Mouse (Mus musculus) G1E (cell line): ENCODE results near the gene Mrgprd. TPM values are rescaled to one million over a fixed set of nuclear protein-coding genes. Genes with fewer than 3 reads are reported as not detected.

ENCODE experiments used
- ATAC-seq: 2 replicates; pipeline ENCODE4 v1.8.0; 2016; ENCODE audit warnings: mild to moderate bottlenecking; ENCODE audit not compliant: insufficient number of reproducible peaks, poor library complexity, low FRiP score, severe bottlenecking; ENCODE audit errors: extremely low read depth
- DNase-seq: peaks from one replicate; pipeline ENCODE4 v3.0.0; 2012; ENCODE audit warnings: low spot score
- H3K27me3 ChIP-seq: 2 replicates; pipeline ENCODE4 v1.6.1; 2012; ENCODE audit warnings: mild to moderate bottlenecking, low read length, inconsistent platforms; ENCODE audit not compliant: insufficient read depth
- H3K36me3 ChIP-seq: replicated peaks from 2 replicates; pipeline ENCODE3; 2012; ENCODE audit warnings: mild to moderate bottlenecking, inconsistent platforms
- H3K4me1 ChIP-seq: 2 replicates; pipeline ENCODE4 v1.6.1; 2012; ENCODE audit warnings: low read depth, low read length, inconsistent platforms, mixed read lengths; ENCODE audit not compliant: insufficient read depth
- H3K4me3 ChIP-seq: 2 replicates; pipeline ENCODE4 v1.5.1; 2012; ENCODE audit warnings: low read depth, mild to moderate bottlenecking, inconsistent platforms, low read length, moderate library complexity, mixed read lengths
- H3K9me3 ChIP-seq: replicated peaks from 2 replicates; pipeline ENCODE4 v1.6.1; 2012; ENCODE audit warnings: inconsistent platforms
- CTCF ChIP-seq: IDR thresholded peaks from 2 replicates; pipeline ENCODE4 v1.5.1; 2012; ENCODE audit warnings: low read depth, low read length, inconsistent platforms, mixed read lengths
- GATA1 ChIP-seq: IDR thresholded peaks from 2 replicates; pipeline ENCODE4 v1.6.1; 2012; ENCODE audit warnings: borderline replicate concordance, low read length, inconsistent platforms, mixed read lengths
- GATA2 ChIP-seq: IDR thresholded peaks from 2 replicates; pipeline ENCODE4 v1.6.1; 2012; ENCODE audit warnings: low read depth, low read length, inconsistent platforms, borderline replicate concordance
- POLR2AphosphoS5 ChIP-seq: IDR thresholded peaks from 2 replicates; pipeline ENCODE4 v1.6.1; 2012; ENCODE audit warnings: low read depth, low read length, inconsistent platforms; ENCODE audit not compliant: insufficient replicate concordance
- TAL1 ChIP-seq: conservative IDR thresholded peaks from 2 replicates; pipeline ENCODE4 v1.6.1; 2012; ENCODE audit warnings: low read depth, low read length, inconsistent platforms, mixed read lengths
- polyA plus RNA-seq: library from polyadenylated mRNA; stranded (reverse); fragments of >175 nt; gene quantifications from 2 replicates; pipeline ENCODE4 v1.2.3, GENCODE M21; 2012
- total RNA-seq, 2 experiments: library from RNA; stranded (forward) in 1 of 2; stranded (reverse) in 1 of 2; fragments of 200-1000 nt in 1 of 2; fragments of >200 nt in 1 of 2; fragmentation: Nextera tagmentation in 1 of 2; gene quantifications; 2 replicates each; pipeline ENCODE4 v1.2.3; 2014 to 2017

Gene Mrgprd
- total and polyA plus RNA-seq, 3 experiments = 0.11 TPM; not detected in 2

- H3K4me3 ChIP-seq = no peak overlapping the region
- no peaks in the 10 kb centered on the region for H3K9me3 ChIP-seq
- peaks cover 20% of the 10 kb centered on the region for H3K27me3 ChIP-seq
- ATAC-seq (no peak), DNase-seq (no peak)
- H3K36me3 ChIP-seq = no peaks in the 10 kb centered on the region
- no peak for TF ChIP-seq GATA2
- no peak for TF ChIP-seq POLR2AphosphoS5
- no peak for TF ChIP-seq CTCF
- TF ChIP-seq GATA1 = no peak
- no peak for TF ChIP-seq TAL1
- peaks cover 4% of the 10 kb centered on the region; the same call in 1 of the 2 replicates for H3K4me1 ChIP-seq
These were observed 13.2 kb upstream of the Mrgprd start for GRCm38 (mm10) chr7:145301341-145302005.

DNA sequence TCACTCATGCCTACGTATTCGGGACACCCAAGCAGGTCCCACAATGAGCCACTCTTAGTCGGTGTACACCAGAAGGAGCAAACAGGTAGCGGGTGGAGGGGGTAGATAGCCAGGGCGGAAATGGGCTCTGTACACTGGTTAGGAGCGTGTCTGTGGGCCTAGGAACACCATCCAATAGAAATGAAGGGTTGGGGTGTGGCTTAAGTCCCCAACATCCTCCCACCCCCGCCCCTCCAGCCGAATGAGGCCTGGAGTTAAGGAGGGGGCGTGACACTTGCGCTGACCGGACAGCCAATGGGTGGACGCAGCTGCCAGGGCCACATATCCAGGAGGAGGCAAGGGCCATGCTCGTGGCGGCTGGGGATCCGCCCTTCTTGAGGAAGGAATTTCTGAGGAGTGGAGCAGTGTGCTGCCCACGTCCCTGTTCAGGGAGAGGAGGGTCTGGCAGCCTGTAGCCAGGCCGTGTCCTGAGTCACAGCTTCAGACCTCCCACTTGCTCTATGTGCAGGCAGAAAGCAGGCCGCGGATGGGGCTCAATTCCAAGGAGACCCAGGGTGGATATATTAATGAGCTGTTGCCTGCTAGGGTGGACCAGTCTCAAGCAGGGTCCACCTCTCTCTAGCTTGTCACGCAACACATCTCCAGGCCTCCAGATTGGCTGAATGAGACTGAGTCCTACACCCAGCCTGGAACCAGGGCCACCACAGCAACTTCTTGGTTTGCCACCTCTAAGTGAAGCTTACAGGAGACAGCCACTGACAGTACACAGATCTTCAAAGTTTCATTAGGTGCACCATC lies 11.9 kb upstream of the Mrgprd start:
- Histone ChIP-seq H3K27me3 (peaks cover 20% of the 10 kb centered on the region), H3K9me3 (no peaks in the 10 kb centered on the region), H3K4me3 (no peak overlapping the region), H3K36me3 (no peaks in the 10 kb centered on the region), H3K4me1 (peaks cover 4% of the 10 kb centered on the region; the same call in 1 of the 2 replicates)
- ATAC-seq = no peak
- no peak for DNase-seq
- no peak for TF ChIP-seq GATA2
- TF ChIP-seq CTCF = no peak
- TF ChIP-seq GATA1 = no peak
- TF ChIP-seq POLR2AphosphoS5 = no peak
- no peak for TF ChIP-seq TAL1

DNA sequence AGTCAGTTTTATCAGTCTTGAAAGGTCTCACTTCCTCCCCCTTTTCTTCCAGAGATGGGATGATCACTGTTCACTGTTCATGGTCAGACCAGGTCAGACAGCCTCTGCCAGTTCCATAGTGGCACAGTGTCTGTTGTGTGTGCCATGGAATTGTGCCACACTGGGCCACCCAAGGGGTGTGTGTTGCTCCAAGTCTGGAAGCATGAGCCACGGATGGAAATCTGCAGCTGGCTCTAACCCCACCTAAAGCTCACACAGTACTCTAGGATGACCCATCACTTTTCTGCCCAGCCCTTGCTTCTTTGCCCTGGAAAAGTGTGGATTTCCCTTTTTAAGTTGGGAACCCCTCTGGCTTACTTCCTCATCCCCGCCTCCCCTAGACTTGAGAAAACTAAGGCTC lies 10.5 kb upstream of the Mrgprd start:
- peaks cover 4% of the 10 kb centered on the region; the same call in 1 of the 2 replicates for H3K4me1 ChIP-seq
- H3K4me3 ChIP-seq = no peak overlapping the region
- H3K9me3 ChIP-seq = no peaks in the 10 kb centered on the region
- ATAC-seq = no peak
- peaks cover 25% of the 10 kb centered on the region for H3K27me3 ChIP-seq
- H3K36me3 ChIP-seq = no peaks in the 10 kb centered on the region
- DNase-seq = no peak
- TF ChIP-seq TAL1 (no peak), CTCF (no peak), GATA1 (no peak), POLR2AphosphoS5 (no peak)

GRCm38 (mm10) chr7:145307636-145308035 lies 7.0 kb upstream of the Mrgprd start:
- ATAC-seq = no peak
- H3K27me3 ChIP-seq = peaks cover 15% of the 10 kb centered on the region
- DNase-seq = no peak

GRCm38 (mm10) chr7:145308061-145308675 lies 6.5 kb upstream of the Mrgprd start:
- Histone ChIP-seq H3K36me3 (no peaks in the 10 kb centered on the region), H3K9me3 (no peaks in the 10 kb centered on the region), H3K4me3 (no peak overlapping the region), H3K27me3 (peaks cover 11% of the 10 kb centered on the region), H3K4me1 (no peaks in the 10 kb centered on the region)
- TF ChIP-seq CTCF (no peak), POLR2AphosphoS5 (no peak), GATA1 (no peak), GATA2 (no peak), TAL1 (no peak)
- DNase-seq (no peak), ATAC-seq (no peak)

More at GRCm38 (mm10) chr7:145307636-145308035, 7.0 kb upstream of the Mrgprd start:
- no peak for TF ChIP-seq CTCF
- no peak for TF ChIP-seq GATA1
- TF ChIP-seq GATA2 = no peak
- no peak for TF ChIP-seq POLR2AphosphoS5
- no peak for TF ChIP-seq TAL1
- Histone ChIP-seq H3K4me1 (peaks cover under 1% of the 10 kb centered on the region; the same call in 1 of the 2 replicates), H3K9me3 (no peaks in the 10 kb centered on the region), H3K4me3 (no peak overlapping the region), H3K36me3 (no peaks in the 10 kb centered on the region)

DNA sequence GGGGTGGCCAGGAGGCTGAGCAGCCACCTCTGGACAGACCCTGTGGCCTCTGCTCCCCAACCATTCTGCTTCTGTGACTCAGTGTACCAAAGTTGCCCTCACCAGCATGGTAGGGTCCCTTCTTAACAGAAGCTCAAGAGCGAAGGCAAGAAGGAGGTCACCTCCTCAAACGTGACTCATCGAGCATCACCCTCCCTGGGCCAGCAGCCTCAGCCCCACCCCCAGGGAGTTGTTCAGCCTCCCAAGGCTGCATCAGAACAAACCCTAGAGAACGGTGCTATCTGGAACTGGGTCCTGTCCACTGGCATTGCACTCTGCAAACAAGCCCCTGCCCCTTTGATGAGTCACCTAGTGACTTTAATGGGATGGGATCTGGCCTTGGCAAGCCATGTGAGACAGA lies 5.8 kb upstream of the Mrgprd start:
- DNase-seq = no peak
- TF ChIP-seq GATA2 (no peak), TAL1 (no peak), CTCF (no peak), POLR2AphosphoS5 (no peak), GATA1 (no peak)
- Histone ChIP-seq H3K9me3 (no peaks in the 10 kb centered on the region), H3K27me3 (peaks cover 8% of the 10 kb centered on the region), H3K36me3 (no peaks in the 10 kb centered on the region), H3K4me1 (no peaks in the 10 kb centered on the region), H3K4me3 (no peak overlapping the region)
- no peak for ATAC-seq
